Mouse (Mus musculus) neural tube, embryonic 12.5 days (tissue): Measurements from ENCODE around the gene Exoc2. TPM values are rescaled to one million over a fixed set of nuclear protein-coding genes. Genes with fewer than 3 reads are reported as not detected.

Experiments
- ATAC-seq: fragments of 200-750 bp; cut with Nextera tagmentation; 2 replicates; pipeline ENCODE4 v1.8.0; 2017; ENCODE audit warnings: low read depth, mild to moderate bottlenecking, moderate TSS enrichment, moderate library complexity; ENCODE audit not compliant: low FRiP score
- H3K27ac ChIP-seq: fragments of 300-500 bp; sonication (generic); 2 replicates; pipeline ENCODE4 v1.5.1; 2016
- H3K27me3 ChIP-seq: fragments of 300-500 bp; sonication (generic); replicated peaks from 2 replicates; pipeline ENCODE4 v1.6.1; 2016; ENCODE audit warnings: mild to moderate bottlenecking
- H3K36me3 ChIP-seq: fragments of 300-500 bp; sonication (generic); 2 replicates; pipeline ENCODE4 v1.6.1; 2016; ENCODE audit warnings: mild to moderate bottlenecking
- H3K4me1 ChIP-seq: fragments of 300-500 bp; sonication (generic); 2 replicates; pipeline ENCODE4 v1.6.1; 2016
- H3K4me2 ChIP-seq: fragments of 300-500 bp; sonication (generic); replicated peaks from 2 replicates; pipeline ENCODE4 v1.6.1; 2016; ENCODE audit warnings: mild to moderate bottlenecking
- H3K4me3 ChIP-seq: fragments of 300-500 bp; sonication (generic); 2 replicates; pipeline ENCODE4 v1.5.1; 2016
- H3K9ac ChIP-seq: fragments of 300-500 bp; sonication (generic); 2 replicates; pipeline ENCODE4 v1.6.1; 2016; ENCODE audit warnings: mild to moderate bottlenecking
- H3K9me3 ChIP-seq: fragments of 300-500 bp; sonication (generic); 2 replicates; pipeline ENCODE4 v1.6.1; 2016; ENCODE audit warnings: mild to moderate bottlenecking
- WGBS: fragments of 180-500 bp; shearing (Covaris S2); methylation state at CpG from one replicate; pipeline ENCODE4 v1.1.7; 2016; 5-methylcytosine and 5-hydroxymethylcytosine counted together
- polyA plus RNA-seq: library from polyadenylated mRNA; unstranded; fragments of >200 nt; fragmentation: Nextera tagmentation; extraction: Ambion mirVana; gene quantifications from 2 replicates; pipeline ENCODE4 v1.2.1, GENCODE M21; 2016

The Exoc2 gene
- polyA plus RNA-seq, 1 experiment from 2014 or later: 45.7 TPM

- H3K27ac ChIP-seq: no peak overlapping the region
- H3K9ac ChIP-seq: no peak overlapping the region
- H3K9me3 ChIP-seq: no peaks in the 10 kb centered on the region
- no peak overlapping the region for H3K4me3 ChIP-seq
- H3K27me3 ChIP-seq: no peaks in the 10 kb centered on the region
- no peak overlapping the region for H3K4me2 ChIP-seq
- no peaks in the 10 kb centered on the region for H3K4me1 ChIP-seq
- ATAC-seq: no peak
- WGBS: 90% methylated on average over 4 of the region's 4 CpGs
- no peaks in the 10 kb centered on the region for H3K36me3 ChIP-seq
Measured at GRCm38 (mm10) chr13:30785423-30786040, 188.4 kb downstream of the Exoc2 start.

GRCm38 (mm10) chr13:30782419-30782818 is 191.5 kb downstream of the Exoc2 start:
- H3K4me2 ChIP-seq: no peak overlapping the region
- H3K27me3 ChIP-seq: no peaks in the 10 kb centered on the region
- ATAC-seq: no peak
- no peak overlapping the region for H3K9ac ChIP-seq
- no peaks in the 10 kb centered on the region for H3K4me1 ChIP-seq
- H3K36me3 ChIP-seq: no peaks in the 10 kb centered on the region
- 62% methylated on average over 8 of the region's 8 CpGs for WGBS
- no peaks in the 10 kb centered on the region for H3K9me3 ChIP-seq
- no peak overlapping the region for H3K27ac ChIP-seq
- no peak overlapping the region for H3K4me3 ChIP-seq

GRCm38 (mm10) chr13:30781905-30782304 is 192.0 kb downstream of the Exoc2 start:
- WGBS: 80% methylated on average over 2 of the region's 2 CpGs
- Histone ChIP-seq H3K36me3 (no peaks in the 10 kb centered on the region), H3K4me2 (no peak overlapping the region), H3K9me3 (no peaks in the 10 kb centered on the region), H3K9ac (no peak overlapping the region), H3K4me1 (no peaks in the 10 kb centered on the region), H3K27me3 (no peaks in the 10 kb centered on the region), H3K4me3 (no peak overlapping the region), H3K27ac (no peak overlapping the region)
- ATAC-seq: no peak

GRCm38 (mm10) chr13:30777678-30778179 is 196.2 kb downstream of the Exoc2 start:
- ATAC-seq: no peak
- Histone ChIP-seq H3K4me3 (no peak overlapping the region), H3K27ac (no peak overlapping the region), H3K4me2 (no peak overlapping the region), H3K9me3 (no peaks in the 10 kb centered on the region), H3K27me3 (no peaks in the 10 kb centered on the region), H3K36me3 (no peaks in the 10 kb centered on the region), H3K4me1 (no peaks in the 10 kb centered on the region), H3K9ac (no peak overlapping the region)
- 86% methylated on average over 11 of the region's 11 CpGs for WGBS

GRCm38 (mm10) chr13:30776021-30776420 is 197.9 kb downstream of the Exoc2 start:
- Histone ChIP-seq H3K27me3 (no peaks in the 10 kb centered on the region), H3K9me3 (no peaks in the 10 kb centered on the region), H3K4me1 (no peaks in the 10 kb centered on the region), H3K9ac (no peak overlapping the region), H3K27ac (no peak overlapping the region), H3K4me2 (no peak overlapping the region), H3K36me3 (no peaks in the 10 kb centered on the region), H3K4me3 (no peak overlapping the region)
- no peak for ATAC-seq
- 90% methylated on average over 2 of the region's 2 CpGs for WGBS

- H3K9ac ChIP-seq: no peak overlapping the region
- no peaks in the 10 kb centered on the region for H3K36me3 ChIP-seq
- H3K27me3 ChIP-seq: no peaks in the 10 kb centered on the region
- H3K4me1 ChIP-seq: no peaks in the 10 kb centered on the region
- no peak overlapping the region for H3K4me2 ChIP-seq
- WGBS: 88% methylated on average over 6 of the region's 6 CpGs
- no peak overlapping the region for H3K4me3 ChIP-seq
- no peaks in the 10 kb centered on the region for H3K9me3 ChIP-seq
- no peak overlapping the region for H3K27ac ChIP-seq
- ATAC-seq: no peak
Measured at GRCm38 (mm10) chr13:30767477-30768127, 206.3 kb downstream of the Exoc2 start.

GRCm38 (mm10) chr13:30766636-30767476 is 207.0 kb downstream of the Exoc2 start:
- WGBS: 84% methylated on average over 5 of the region's 5 CpGs
- ATAC-seq: no peak
- no peaks in the 10 kb centered on the region for H3K27me3 ChIP-seq
- no peak overlapping the region for H3K9ac ChIP-seq
- H3K27ac ChIP-seq: no peak overlapping the region
- H3K9me3 ChIP-seq: no peaks in the 10 kb centered on the region
- no peak overlapping the region for H3K4me3 ChIP-seq
- no peaks in the 10 kb centered on the region for H3K4me1 ChIP-seq
- no peak overlapping the region for H3K4me2 ChIP-seq
- no peaks in the 10 kb centered on the region for H3K36me3 ChIP-seq

GRCm38 (mm10) chr13:30765906-30766305 is 208.0 kb downstream of the Exoc2 start:
- Histone ChIP-seq H3K27me3 (no peaks in the 10 kb centered on the region), H3K9ac (no peak overlapping the region), H3K4me2 (no peak overlapping the region), H3K4me1 (no peaks in the 10 kb centered on the region), H3K4me3 (no peak overlapping the region), H3K27ac (no peak overlapping the region), H3K9me3 (no peaks in the 10 kb centered on the region), H3K36me3 (no peaks in the 10 kb centered on the region)
- 88% methylated on average over 5 of the region's 5 CpGs for WGBS
- ATAC-seq: no peak

GRCm38 (mm10) chr13:30764014-30764740 is 209.7 kb downstream of the Exoc2 start:
- H3K4me2 ChIP-seq: no peak overlapping the region
- no peaks in the 10 kb centered on the region for H3K27me3 ChIP-seq
- WGBS: 86% methylated on average over 8 of the region's 8 CpGs
- no peaks in the 10 kb centered on the region for H3K4me1 ChIP-seq
- H3K9ac ChIP-seq: no peak overlapping the region
- no peaks in the 10 kb centered on the region for H3K36me3 ChIP-seq
- H3K9me3 ChIP-seq: no peaks in the 10 kb centered on the region
- ATAC-seq: no peak
- no peak overlapping the region for H3K27ac ChIP-seq
- H3K4me3 ChIP-seq: no peak overlapping the region

Other genes starting within 250 kb of the Exoc2 start
- gene Irf4, start 224.9 kb downstream of the Exoc2 start, polyA plus RNA-seq: 0.05 and 0.08 TPM in 2 replicates
- gene Hus1b, start 26.3 kb downstream of the Exoc2 start, polyA plus RNA-seq: not detected in 2 replicates
- gene Gm5447, start 111 bp upstream of the Exoc2 start, polyA plus RNA-seq: 0.29 TPM in 1 of 2 replicates, not detected in the other